Mouse (Mus musculus): ENCODE results near the gene Git2. TPM values are rescaled to one million over a fixed set of nuclear protein-coding genes. Genes with fewer than 3 reads are reported as not detected.

Git2 gene
- polyA plus RNA-seq, 1 experiment from 2014 or later, result 46.1 TPM

GRCm38 (mm10) chr5:114776174-114776573 is 857 bp upstream of the Git2 start:
- no peak overlapping the region for H3K27ac ChIP-seq (ENCODE audit: low read depth, low read length)
- WGBS, result 57% methylated on average over 7 of the region's 7 CpGs
- no peak for ATAC-seq (replicated peaks; ENCODE audit: low FRiP score)
- no peaks in the 10 kb centered on the region; the same call in 1 of the 2 replicates for H3K36me3 ChIP-seq (ENCODE audit: control insufficient read depth, insufficient read depth, low read length)
- H3K9me3 ChIP-seq (ENCODE audit: control insufficient read depth, low read length), result no peaks in the 10 kb centered on the region
- no peaks in the 10 kb centered on the region for H3K27me3 ChIP-seq (replicated peaks; ENCODE audit: control insufficient read depth, insufficient read depth, low read length)
- H3K4me3 ChIP-seq (ENCODE audit: low read depth, low read length), result peak overlapping the region; percentile 100
- DNase-seq (ENCODE audit: low spot score), result no peak
- H3K9ac ChIP-seq (ENCODE audit: low read depth, low read length), result peak overlapping the region; percentile 96
- peaks cover 62% of the 10 kb centered on the region for H3K4me1 ChIP-seq (replicated peaks; ENCODE audit: control insufficient read depth, insufficient read depth, low read length)
- peak overlapping the region; percentile 90 for H3K4me2 ChIP-seq

DNA sequence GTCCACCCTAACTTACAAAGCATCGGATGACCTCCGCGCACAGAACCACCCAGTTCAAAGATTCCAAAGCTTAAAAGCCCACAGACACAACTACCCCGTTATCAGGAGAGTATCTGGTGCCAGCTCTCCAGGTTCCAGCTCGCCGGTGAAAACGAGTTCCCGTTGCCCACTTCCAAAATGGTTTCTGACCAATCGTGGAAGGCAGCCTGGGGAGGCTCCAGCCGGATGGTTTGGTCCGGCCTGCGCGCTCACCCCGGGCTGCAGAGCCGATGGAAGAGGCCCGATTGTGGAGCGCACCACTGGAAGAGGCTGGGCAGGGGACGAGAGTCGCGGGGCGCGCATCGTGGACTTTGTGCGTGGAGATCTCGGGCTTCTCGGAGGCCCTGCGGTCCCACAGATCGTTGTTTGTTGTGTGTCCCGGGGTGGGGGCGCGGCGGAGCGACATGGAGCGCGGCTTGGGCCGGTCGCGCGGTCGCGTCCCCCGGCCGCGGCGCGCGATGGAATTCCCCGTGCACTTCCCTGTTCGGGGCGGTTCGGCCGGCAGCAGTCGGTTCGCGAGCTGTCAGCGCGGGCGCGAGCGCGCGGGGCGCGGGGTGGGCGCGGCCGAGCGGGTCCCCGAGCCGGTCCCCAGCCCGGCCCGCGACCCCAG is 790 bp downstream of the Git2 start, which contains the start of gene Ankrd13a:
TSS of gene Ankrd13a (plus strand) at position 275 of the 649 bp plus-strand sequence.
- peak; percentile 83 for ATAC-seq (replicated peaks; ENCODE audit: low FRiP score)

DNA sequence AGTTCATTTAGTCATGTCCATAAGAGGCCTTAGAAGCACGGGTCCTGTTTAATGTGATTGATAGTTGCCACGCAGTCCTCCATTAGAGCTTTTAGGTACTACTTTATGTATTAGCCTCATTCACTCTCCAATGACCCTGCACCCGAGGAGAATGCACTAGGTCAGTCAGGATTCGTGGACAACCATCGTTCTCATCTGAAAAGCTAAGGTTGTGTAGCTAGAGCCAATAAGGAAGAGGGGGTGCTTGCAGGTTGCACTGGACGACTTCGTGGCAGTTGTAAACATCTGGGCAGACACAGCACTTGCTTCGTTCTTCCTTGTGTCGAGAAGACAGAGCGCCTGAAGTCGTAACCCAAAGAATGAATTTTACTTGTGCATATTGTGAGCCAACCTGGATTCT is 1.5 kb downstream of the Git2 start:
- Histone ChIP-seq H3K27me3 (replicated peaks; ENCODE audit: control insufficient read depth, insufficient read depth, low read length) (no peaks in the 10 kb centered on the region), H3K36me3 (ENCODE audit: control insufficient read depth, insufficient read depth, low read length) (peaks cover 1% of the 10 kb centered on the region; the same call in 1 of the 2 replicates), H3K9me3 (ENCODE audit: control insufficient read depth, low read length) (no peaks in the 10 kb centered on the region), H3K4me1 (replicated peaks; ENCODE audit: control insufficient read depth, insufficient read depth, low read length) (peaks cover 39% of the 10 kb centered on the region), H3K27ac (ENCODE audit: low read depth, low read length) (peak overlapping the region; percentile 72), H3K4me3 (ENCODE audit: low read depth, low read length) (peak overlapping the region; percentile 100), H3K4me2 (peak overlapping the region; percentile 90), H3K9ac (ENCODE audit: low read depth, low read length) (peak overlapping the region; percentile 96)
- DNase-seq (ENCODE audit: low spot score), result peak; percentile 57
- no peak for ATAC-seq (replicated peaks; ENCODE audit: low FRiP score)
- 3% methylated on average over 11 of the region's 11 CpGs for WGBS

More for the DNA sequence above, 790 bp downstream of the Git2 start, which contains the start of gene Ankrd13a:
- WGBS, result under 1% methylated on average over 56 of the region's 73 CpGs
- Histone ChIP-seq H3K4me2 (peak within 1 kb of the TSS; percentile 90), H3K9me3 (ENCODE audit: control insufficient read depth, low read length) (no peaks in the 10 kb centered on the region), H3K27ac (ENCODE audit: low read depth, low read length) (peak within 1 kb of the TSS; percentile 72), H3K4me3 (ENCODE audit: low read depth, low read length) (peak within 1 kb of the TSS; percentile 100), H3K4me1 (replicated peaks; ENCODE audit: control insufficient read depth, insufficient read depth, low read length) (peaks cover 46% of the 10 kb centered on the region), H3K9ac (ENCODE audit: low read depth, low read length) (peak within 1 kb of the TSS; percentile 96), H3K27me3 (replicated peaks; ENCODE audit: control insufficient read depth, insufficient read depth, low read length) (no peaks in the 10 kb centered on the region), H3K36me3 (ENCODE audit: control insufficient read depth, insufficient read depth, low read length) (no peaks in the 10 kb centered on the region; the same call in 1 of the 2 replicates)
- peak; percentile 86 for DNase-seq (ENCODE audit: low spot score)

DNA sequence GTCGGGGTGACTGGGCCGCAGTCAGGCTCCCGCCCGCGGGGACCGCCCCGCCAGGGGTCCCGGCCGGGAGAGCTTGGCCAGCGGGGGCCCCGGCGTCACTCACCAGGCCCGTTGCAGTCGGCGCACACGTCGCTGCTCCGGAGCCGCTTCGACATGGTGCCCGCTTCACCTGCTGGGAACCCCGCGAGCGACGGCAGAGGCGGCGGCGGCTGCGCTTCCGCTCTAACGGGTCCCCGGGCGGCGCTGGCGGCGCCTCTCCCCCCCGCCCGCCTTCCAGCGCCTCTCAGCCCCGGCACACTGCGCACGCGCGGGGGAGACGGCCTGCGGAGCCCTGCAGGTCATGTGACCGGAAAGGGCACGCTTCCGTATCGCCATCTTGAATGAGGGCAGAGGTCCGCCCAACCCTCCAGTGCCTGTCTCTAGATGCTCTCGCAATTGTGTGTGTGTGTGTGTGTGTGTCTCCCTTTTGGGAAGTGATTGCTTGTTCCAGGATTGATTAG is 2.1 kb downstream of the Git2 start:
- ATAC-seq (replicated peaks; ENCODE audit: low FRiP score) (peak; percentile 80), DNase-seq (ENCODE audit: low spot score) (peak; percentile 95)
- Histone ChIP-seq H3K4me2 (peak overlapping the region; percentile 90), H3K4me3 (ENCODE audit: low read depth, low read length) (peak overlapping the region; percentile 100), H3K27me3 (replicated peaks; ENCODE audit: control insufficient read depth, insufficient read depth, low read length) (no peaks in the 10 kb centered on the region), H3K9me3 (ENCODE audit: control insufficient read depth, low read length) (no peaks in the 10 kb centered on the region), H3K4me1 (replicated peaks; ENCODE audit: control insufficient read depth, insufficient read depth, low read length) (peaks cover 33% of the 10 kb centered on the region), H3K9ac (ENCODE audit: low read depth, low read length) (peak overlapping the region; percentile 96), H3K27ac (ENCODE audit: low read depth, low read length) (peak overlapping the region; percentile 72), H3K36me3 (ENCODE audit: control insufficient read depth, insufficient read depth, low read length) (peaks cover 2% of the 10 kb centered on the region; the same call in 1 of the 2 replicates)
- under 1% methylated on average over 47 of the region's 52 CpGs for WGBS

DNA sequence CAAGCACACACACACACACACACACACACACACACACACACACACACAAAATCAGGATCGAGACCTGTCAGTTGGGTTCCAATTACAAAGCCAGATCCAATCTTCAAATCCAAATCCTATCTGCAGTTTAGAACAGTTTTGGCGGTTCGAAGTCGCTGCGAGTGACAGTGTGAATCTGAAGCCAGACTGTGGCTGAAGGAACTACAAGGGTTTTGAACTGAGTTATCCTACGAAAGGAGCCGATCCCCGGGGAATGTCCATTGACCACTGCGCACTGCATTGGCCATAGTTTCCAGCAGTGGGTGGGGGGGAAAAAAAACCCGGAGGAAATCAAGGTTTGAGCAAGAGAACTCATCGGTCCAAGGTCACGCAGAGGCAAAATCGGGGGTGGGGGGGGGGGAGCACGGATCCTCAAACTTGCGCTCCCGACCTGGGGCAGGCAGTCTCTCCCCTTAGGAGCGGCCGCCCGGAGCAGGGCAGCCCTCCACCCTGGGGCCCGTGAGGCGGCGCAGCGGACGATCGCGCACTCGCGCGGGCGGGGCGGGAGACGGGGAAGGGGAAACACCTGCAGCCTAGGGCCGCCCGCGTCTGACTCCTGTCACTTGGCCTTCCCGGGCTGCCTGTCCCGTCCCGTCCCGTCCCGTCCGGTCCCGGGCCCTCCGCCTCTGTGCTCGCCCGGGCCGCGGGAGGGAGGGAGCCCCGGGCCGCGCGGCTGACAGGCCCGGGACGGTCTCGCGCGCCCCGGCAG is 2.7 kb downstream of the Git2 start:
- H3K4me3 ChIP-seq (ENCODE audit: low read depth, low read length), result peak overlapping the region; percentile 100
- peak; percentile 63 for DNase-seq (ENCODE audit: low spot score)
- 2% methylated on average over 41 of the region's 57 CpGs for WGBS
- H3K9me3 ChIP-seq (ENCODE audit: control insufficient read depth, low read length), result no peaks in the 10 kb centered on the region
- H3K4me1 ChIP-seq (replicated peaks; ENCODE audit: control insufficient read depth, insufficient read depth, low read length), result peaks cover 28% of the 10 kb centered on the region
- H3K27me3 ChIP-seq (replicated peaks; ENCODE audit: control insufficient read depth, insufficient read depth, low read length), result no peaks in the 10 kb centered on the region
- H3K4me2 ChIP-seq, result peak overlapping the region; percentile 90
- peaks cover 2% of the 10 kb centered on the region; the same call in 1 of the 2 replicates for H3K36me3 ChIP-seq (ENCODE audit: control insufficient read depth, insufficient read depth, low read length)
- peak overlapping the region; percentile 96 for H3K9ac ChIP-seq (ENCODE audit: low read depth, low read length)
- peak; percentile 48 for ATAC-seq (replicated peaks; ENCODE audit: low FRiP score)
- H3K27ac ChIP-seq (ENCODE audit: low read depth, low read length), result peak overlapping the region; percentile 72

DNA sequence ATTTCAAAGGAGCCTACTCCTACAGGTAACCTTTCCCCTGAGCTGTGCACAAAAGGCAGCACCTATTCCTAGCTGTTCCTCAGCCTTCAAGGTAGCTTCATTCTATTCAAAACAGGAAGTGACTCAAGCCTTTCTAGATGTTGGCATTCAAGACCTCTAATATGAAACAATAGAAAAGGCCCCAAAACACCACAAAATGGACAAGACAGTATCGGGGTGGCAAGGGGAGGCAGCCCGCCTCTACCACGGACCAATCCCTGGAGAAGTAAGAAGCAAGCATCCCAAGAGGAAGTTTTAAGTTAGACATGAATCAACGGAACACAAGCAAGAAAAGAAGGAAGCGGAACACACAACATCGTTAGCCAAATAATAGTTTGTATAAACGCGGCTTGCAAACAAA is 3.5 kb downstream of the Git2 start:
- 50% methylated on average over 8 of the region's 8 CpGs for WGBS
- H3K27me3 ChIP-seq (replicated peaks; ENCODE audit: control insufficient read depth, insufficient read depth, low read length), result no peaks in the 10 kb centered on the region
- DNase-seq (ENCODE audit: low spot score), result no peak
- no peak for ATAC-seq (replicated peaks; ENCODE audit: low FRiP score)
- peak overlapping the region; percentile 90 for H3K4me2 ChIP-seq
- no peak overlapping the region for H3K27ac ChIP-seq (ENCODE audit: low read depth, low read length)
- no peaks in the 10 kb centered on the region for H3K9me3 ChIP-seq (ENCODE audit: control insufficient read depth, low read length)
- peaks cover 2% of the 10 kb centered on the region; the same call in 1 of the 2 replicates for H3K36me3 ChIP-seq (ENCODE audit: control insufficient read depth, insufficient read depth, low read length)
- H3K4me1 ChIP-seq (replicated peaks; ENCODE audit: control insufficient read depth, insufficient read depth, low read length), result peaks cover 22% of the 10 kb centered on the region
- H3K9ac ChIP-seq (ENCODE audit: low read depth, low read length), result no peak overlapping the region
- H3K4me3 ChIP-seq (ENCODE audit: low read depth, low read length), result peak overlapping the region; percentile 100

DNA sequence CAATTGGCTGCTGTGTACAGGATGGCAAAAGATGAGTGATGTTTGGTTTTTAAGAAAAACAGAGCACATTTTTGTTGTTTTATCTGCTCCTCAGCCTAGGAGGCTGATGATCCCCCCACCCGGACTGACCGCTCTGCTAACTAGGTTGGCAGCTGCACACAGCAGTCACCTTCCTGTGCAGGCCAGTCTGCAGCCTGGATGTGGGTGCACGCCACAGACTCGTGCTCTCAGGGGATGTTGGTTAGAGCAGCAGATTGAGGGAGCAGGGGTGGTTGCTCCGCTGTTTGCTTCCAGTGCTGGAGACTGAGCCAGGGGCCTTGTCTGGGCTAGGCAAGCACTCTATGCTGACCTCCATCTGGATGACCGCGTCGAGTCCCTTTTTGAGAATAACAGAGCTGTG is 5.5 kb downstream of the Git2 start:
- H3K4me3 ChIP-seq (ENCODE audit: low read depth, low read length), result no peak overlapping the region
- H3K9me3 ChIP-seq (ENCODE audit: control insufficient read depth, low read length), result no peaks in the 10 kb centered on the region
- H3K9ac ChIP-seq (ENCODE audit: low read depth, low read length), result no peak overlapping the region
- WGBS, result 93% methylated on average over 8 of the region's 8 CpGs
- H3K4me1 ChIP-seq (replicated peaks; ENCODE audit: control insufficient read depth, insufficient read depth, low read length), result peaks cover 8% of the 10 kb centered on the region; the same call in 1 of the 2 replicates
- DNase-seq (ENCODE audit: low spot score) (no peak), ATAC-seq (replicated peaks; ENCODE audit: low FRiP score) (no peak)
- H3K27me3 ChIP-seq (replicated peaks; ENCODE audit: control insufficient read depth, insufficient read depth, low read length), result no peaks in the 10 kb centered on the region
- H3K27ac ChIP-seq (ENCODE audit: low read depth, low read length), result no peak overlapping the region
- H3K4me2 ChIP-seq, result no peak overlapping the region
- H3K36me3 ChIP-seq (ENCODE audit: control insufficient read depth, insufficient read depth, low read length), result peaks cover 9% of the 10 kb centered on the region; the same call in 1 of the 2 replicates

DNA sequence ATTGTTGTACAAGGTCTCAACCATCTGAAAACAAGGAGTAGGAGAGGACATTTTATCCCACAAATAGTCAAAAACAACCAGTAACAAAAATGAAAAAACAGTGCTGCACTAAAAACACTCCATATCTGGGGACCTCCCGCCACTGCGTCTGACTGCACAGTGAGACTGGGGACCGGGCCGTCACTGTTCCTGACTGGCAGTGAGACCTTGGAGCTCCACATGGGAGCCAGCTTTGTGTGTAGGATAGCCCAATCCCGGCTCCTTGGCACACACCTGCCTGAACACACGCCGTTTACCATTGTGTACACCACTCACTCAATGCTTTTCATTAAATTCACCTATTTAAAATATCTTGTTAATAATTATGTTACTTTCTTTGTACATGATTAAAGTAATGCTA is 8.1 kb downstream of the Git2 start:
- DNase-seq (ENCODE audit: low spot score), result no peak
- Histone ChIP-seq H3K9ac (ENCODE audit: low read depth, low read length) (no peak overlapping the region), H3K4me3 (ENCODE audit: low read depth, low read length) (no peak overlapping the region), H3K27ac (ENCODE audit: low read depth, low read length) (no peak overlapping the region), H3K9me3 (ENCODE audit: control insufficient read depth, low read length) (no peaks in the 10 kb centered on the region), H3K4me1 (replicated peaks; ENCODE audit: control insufficient read depth, insufficient read depth, low read length) (peaks cover 5% of the 10 kb centered on the region; the same call in 1 of the 2 replicates), H3K36me3 (ENCODE audit: control insufficient read depth, insufficient read depth, low read length) (peaks cover 22% of the 10 kb centered on the region; the same call in 1 of the 2 replicates), H3K27me3 (replicated peaks; ENCODE audit: control insufficient read depth, insufficient read depth, low read length) (no peaks in the 10 kb centered on the region), H3K4me2 (no peak overlapping the region)
- 89% methylated on average over 7 of the region's 7 CpGs for WGBS
- no peak for ATAC-seq (replicated peaks; ENCODE audit: low FRiP score)
